Mouse (Mus musculus) brain, adult 2 months (tissue): ENCODE results near the gene Ntng1.
"Not testable (repeated sequence)": the region's sequence is repeated elsewhere in the genome, so short reads cannot be mapped to it uniquely, and the experiment has no call there.

Experiments used
- DNase-seq: peaks from one replicate; pipeline ENCODE4 v3.0.0; 2011; ENCODE audit warnings: low read depth, low spot score

The Ntng1 gene

DNA sequence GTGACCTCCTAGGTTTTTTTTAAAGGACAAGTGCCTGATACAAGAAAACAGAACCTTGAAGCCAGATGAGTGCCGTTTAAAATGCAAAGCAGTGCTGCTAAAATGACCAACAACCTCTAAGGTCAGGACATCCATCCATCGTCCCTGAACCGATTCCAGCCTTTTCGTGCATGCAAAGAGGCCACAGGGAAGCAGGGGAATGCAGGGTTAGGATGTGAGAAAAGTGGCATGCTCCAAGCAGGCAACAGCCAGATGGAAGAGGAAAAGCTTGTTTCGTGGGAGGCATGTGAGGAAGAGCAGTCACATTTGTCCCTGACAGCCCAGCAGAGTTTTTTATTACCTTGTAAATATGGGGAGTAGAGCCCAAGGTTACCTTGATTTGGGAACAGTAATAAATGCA is 360.6 kb downstream of the Ntng1 start:
- peak; percentile 42 for DNase-seq

GRCm38 (mm10) chr3:109782289-109782951 is 361.4 kb downstream of the Ntng1 start:
- peak; percentile 89 for DNase-seq

- DNase-seq: no peak
Measured at GRCm38 (mm10) chr3:109781917-109782288, 361.9 kb downstream of the Ntng1 start.

DNA sequence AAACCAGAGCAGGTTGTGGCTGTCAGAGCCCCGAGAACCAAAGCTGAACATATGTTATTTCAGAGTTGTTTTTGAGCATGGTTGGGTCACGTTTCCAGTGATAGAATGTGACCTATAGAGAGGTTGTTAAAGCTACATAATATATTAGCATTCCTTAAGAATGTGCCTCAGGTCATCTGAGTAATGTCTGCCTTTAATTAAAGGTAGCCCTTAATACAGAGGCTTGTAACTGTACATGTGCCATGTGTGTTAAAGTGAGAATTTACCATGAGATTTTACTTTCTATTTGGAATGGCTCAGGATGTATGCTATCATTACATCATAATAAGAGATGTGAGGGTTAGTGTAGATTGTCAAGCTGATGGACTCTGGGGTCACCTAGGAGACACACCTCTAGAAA is 368.6 kb downstream of the Ntng1 start:
- no peak for DNase-seq

DNA sequence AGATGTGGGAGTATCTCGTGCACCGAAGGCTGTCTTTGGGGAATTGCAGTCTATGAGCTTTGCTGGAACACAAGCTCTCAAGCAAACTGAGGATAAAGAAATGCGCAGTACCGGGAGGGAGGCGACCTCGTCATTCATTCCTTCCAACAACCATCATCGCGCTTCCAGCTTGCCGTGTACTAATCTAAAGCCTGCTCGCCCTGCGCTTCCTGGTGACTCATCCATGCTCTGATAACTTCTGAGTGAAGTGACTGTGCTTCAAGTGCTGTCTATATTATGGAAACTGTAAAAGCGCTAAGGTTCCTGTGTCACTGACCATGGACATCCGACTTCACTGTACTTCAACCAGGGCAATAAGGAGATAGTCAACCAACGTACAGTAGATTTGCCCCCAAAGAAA is 371.7 kb downstream of the Ntng1 start:
- DNase-seq: peak; percentile 49

DNA sequence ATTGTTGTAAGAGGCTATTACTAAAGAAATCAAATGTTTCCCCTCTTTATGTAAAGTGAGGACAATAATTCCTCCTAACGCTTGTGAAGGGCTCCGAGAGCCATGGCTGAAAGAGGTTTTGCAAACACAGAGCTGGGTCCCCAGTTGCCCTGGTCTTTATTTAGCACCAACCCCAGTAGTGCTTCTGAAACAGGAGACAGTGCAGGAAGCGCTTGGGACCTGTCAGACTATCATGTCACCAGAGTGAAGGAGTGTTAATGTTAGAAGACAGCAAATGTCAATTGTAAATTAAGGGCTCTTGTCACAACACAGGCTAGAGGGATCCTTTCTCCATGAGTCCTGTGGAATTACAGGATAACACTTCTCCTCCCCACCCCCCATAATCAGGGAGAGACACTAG is 376.9 kb downstream of the Ntng1 start:
- DNase-seq: no peak

DNA sequence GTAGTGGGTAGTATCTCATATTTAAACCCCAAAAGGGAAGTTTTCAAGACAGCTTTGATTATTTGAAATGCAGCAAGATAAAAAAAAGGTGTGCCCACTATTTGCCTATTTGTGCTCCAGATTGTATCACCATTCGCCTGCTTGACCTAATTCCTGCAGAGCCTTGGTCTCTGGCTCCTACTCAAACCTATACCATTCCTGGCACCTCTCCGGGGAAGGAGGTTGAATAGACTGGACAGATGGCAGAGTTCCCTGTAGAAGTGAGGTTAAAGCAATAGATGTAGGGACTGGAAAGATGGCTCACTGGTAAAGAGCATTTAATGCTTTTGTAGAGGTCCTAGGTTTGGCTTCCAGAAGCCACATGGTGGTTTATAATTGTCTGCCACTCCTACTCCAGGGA is 378.2 kb downstream of the Ntng1 start:
- DNase-seq: peak; percentile 78

DNA sequence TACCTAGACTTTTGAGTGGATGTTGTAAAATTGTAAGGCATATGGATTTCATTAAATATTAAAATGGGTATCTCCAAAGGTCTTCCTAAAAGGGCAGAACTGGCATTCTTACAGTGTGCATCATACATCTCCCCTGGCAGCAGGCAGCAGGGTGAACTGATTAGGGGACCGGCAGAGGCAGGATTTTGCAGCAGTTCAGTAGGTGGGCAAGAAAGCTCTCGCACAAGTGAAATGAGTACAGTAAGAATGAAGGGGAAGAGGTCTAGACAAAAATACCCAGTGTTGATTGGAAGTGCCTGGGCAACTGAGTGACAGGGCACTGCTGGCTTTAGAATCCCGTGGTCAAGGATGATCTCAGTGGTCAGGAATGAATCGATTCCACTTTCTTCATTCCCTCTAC is 378.7 kb downstream of the Ntng1 start:
- DNase-seq: no peak

DNA sequence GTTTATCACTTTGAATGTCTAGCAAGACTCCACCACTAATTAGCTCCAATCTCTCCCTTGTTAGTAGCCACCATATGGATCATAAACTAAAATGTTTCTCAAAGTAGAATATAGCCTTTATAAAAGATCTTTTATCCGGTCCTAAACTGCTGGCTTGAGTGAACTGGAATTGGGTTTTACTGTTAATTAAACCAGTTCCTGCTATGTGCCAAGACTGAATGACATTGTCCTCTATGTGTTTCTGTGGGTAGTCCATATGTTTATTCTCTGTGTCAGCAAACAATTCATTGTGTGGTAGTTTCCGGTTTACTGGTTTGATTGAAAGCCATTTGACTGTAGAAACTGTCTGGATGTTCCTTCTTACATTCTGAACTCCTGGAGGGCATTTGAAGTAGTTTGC is 387.4 kb downstream of the Ntng1 start:
- DNase-seq: no peak

DNA sequence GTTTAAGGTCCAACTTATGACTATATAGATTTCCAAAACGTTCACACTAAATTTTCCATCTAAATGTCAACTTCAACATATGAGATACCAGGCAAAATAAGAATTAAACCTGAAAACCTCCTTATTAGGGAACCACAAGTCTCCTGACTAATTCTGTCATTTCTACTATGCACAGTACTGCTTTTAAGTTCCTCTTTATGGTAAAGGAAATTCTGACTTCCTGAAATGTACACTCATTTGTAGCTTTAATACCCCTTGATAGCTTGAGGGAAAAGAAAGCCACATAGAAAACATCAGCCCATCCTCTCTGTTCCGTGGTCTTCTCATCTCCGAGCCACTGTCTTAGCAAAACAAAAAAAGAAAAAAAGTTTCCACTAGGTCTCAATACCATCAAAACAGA is 396.2 kb downstream of the Ntng1 start:
- DNase-seq: not testable (repeated sequence)

DNA sequence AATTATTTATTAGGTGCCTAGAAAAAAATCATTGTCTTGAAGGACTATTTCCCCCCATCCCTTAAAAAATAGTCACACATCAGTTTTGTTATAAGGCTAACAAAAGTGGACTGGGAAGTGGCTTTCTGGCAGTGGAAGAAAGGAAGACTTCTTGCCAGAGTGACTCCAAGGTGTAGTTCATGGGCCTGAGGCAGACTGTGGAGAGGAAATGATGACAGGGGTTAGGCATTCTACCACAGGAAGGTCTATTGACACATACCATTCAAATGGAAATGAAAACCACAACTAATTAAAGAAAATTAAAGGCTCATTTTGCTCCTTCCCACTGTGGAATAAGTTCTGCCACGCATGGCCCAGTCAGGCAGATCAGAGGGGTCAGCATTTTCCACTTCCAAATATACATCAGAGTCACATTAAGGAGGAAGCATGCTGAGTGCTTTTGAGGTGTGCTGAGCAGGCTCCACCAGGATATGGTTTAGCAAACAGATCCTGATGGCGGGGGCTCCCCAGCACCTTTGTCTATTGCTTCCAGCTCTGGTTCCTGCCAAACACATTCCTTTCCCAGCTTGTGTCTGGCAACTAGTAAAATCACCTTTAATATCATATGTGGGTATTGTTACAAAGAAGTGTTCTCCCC is 403.2 kb downstream of the Ntng1 start:
- no peak for DNase-seq

DNA sequence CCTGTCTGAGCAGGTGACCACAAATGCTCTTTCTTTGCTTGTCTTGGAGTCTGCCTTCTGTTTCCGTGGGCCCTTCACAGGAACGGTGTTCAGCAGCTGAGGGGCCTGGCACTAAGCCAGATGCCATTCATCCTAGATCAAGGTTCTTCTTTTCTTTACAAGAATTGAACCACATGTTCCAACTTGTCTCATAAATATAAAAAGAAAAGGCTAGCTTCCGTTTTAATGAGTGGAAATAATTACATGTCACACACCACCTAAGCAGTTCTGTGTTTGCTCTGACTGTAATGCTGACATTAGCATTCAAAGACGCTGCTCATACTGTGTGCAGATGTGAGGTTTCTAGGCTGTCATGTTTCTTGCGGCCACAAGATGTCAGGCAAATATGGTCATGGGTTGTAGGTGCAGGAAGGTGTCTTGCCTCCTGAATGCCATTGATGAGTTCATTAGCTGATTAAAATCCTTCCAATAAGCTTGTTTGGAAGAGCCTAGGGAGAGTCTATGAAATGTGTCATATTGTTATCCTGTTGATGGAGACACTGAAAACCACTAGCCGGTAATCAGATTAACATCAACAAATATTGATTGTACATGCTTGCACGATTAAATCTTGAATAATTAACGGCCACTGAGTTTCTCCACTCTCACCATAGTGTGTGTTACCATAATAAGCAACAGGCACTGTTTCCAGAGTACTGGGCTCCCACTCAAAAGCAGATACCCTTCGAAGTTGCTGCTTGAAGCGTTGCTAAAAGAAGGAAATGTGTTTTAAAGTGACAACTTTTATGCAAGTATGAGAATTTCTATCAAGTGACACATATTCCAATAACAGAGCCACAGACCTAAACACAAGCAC is 411.3 kb downstream of the Ntng1 start:
- peak; percentile 84 for DNase-seq

DNA sequence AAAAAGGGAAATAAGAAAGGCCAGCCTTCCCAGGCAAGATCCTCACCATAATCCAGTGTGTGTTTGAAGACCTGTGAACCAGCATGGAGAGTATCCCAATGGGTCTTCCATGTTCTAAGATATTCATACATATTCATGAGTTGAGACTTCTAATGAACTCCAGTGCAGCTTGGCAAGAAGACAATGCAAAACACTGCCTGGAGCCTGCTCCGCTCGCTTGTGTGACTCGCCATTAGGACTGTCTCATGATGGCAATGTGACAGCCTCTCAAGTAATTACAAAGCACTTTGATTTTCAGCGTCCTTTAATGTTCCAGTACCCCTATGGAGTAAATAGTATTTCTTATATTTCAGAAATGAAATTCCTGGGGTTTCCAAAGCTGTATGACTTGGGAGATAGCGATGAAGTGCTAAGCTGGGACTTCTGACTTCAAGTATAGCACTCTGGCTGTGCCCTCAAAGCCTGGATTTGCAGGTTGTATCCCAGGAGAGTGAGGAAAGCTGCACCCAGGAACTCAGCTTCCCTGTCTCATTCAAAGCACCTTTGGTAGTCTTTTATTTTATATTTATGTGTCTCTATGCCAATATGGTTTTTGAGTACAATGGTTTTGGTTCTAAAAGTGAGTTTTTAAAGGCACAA is 412.1 kb downstream of the Ntng1 start:
- no peak for DNase-seq
